Mouse (Mus musculus) macrophage (primary cell): ENCODE results near the gene 9530053A07Rik. TPM values are rescaled to one million over a fixed set of nuclear protein-coding genes. Genes with fewer than 3 reads are reported as not detected.
"Not testable (repeated sequence)": the region's sequence is repeated elsewhere in the genome, so short reads cannot be mapped to it uniquely, and the experiment has no call there.

Experiments
- H3K27ac ChIP-seq: fragments of 350-480 bp; formaldehyde crosslinking; 2 replicates; pipeline ENCODE4 v1.9.0; 2021
- H3K36me3 ChIP-seq: fragments of 350-480 bp; formaldehyde crosslinking; 2 replicates; pipeline ENCODE4 v1.9.0; 2021; ENCODE audit errors: inconsistent target
- H3K4me3 ChIP-seq: fragments of 350-480 bp; formaldehyde crosslinking; 2 replicates; pipeline ENCODE4 v1.9.0; 2021; ENCODE audit errors: inconsistent target
- H3K79me2 ChIP-seq: fragments of 350-480 bp; formaldehyde crosslinking; 2 replicates; pipeline ENCODE4 v1.9.0; 2021; ENCODE audit errors: inconsistent target
- WGBS: methylation state at CpG from one replicate; pipeline ENCODE4 v1.1.7; 2026; ENCODE audit warnings: inconsistent platforms; ENCODE audit not compliant: missing documents; 5-methylcytosine and 5-hydroxymethylcytosine counted together
- polyA plus RNA-seq: library from polyadenylated mRNA; stranded (reverse); fragments of 250-400 nt; gene quantifications from 3 replicates; pipeline ENCODE4 v1.2.4, GENCODE M21; 2018; ENCODE audit warnings: inconsistent platforms
- total RNA-seq, 78 experiments: library from RNA; depleted of rRNA; stranded (reverse); fragments of 250-400 nt; gene quantifications; 1 replicate in 9 of 78; 2 replicates in 24 of 78; 3 replicates in 43 of 78; 4 replicates in 2 of 78; pipeline ENCODE4 v1.2.4; 2018; ENCODE audit warnings: inconsistent platforms in 56 of 78

Gene 9530053A07Rik
- total RNA-seq (2018; cell fraction: chromatin; rRNA removed), result not detected
- not detected for total RNA-seq (2018; cell fraction: cytosol; rRNA removed)
- total RNA-seq (2018; cell fraction: nucleus; rRNA removed), result under 1 TPM in 1 of 26 experiments, not detected in 25; 0.42 TPM
- not detected in 3 replicates for polyA plus RNA-seq

DNA sequence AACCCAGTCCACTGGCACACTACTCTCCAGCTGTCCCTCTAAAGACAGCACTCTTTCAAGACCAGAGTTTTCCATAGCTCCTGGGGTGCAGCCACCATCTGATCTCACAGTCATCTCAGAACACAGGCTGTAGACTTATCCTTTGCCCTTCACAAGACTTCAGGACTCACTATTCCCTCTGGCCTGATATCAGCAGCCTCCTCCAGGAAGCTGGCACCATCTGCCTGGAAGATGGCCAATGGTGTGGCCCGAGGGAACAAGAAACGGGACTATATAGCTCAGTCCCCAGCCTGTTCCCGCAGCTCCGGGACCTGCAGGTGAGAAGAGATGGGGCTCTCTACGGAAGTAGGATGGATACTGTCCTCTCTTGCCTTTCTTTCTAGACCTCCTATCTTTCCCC, at the start of gene 9530053A07Rik:
9530053A07Rik (plus strand) TSS at position 301 of the 400 bp plus-strand sequence.
- Histone ChIP-seq H3K36me3 (no peaks in the 10 kb centered on the region), H3K4me3 (no peak within 1 kb of the TSS), H3K27ac (no peak within 1 kb of the TSS), H3K79me2 (no peaks in the 10 kb centered on the region)
- WGBS, result 82% methylated on average over 5 of the region's 5 CpGs

DNA sequence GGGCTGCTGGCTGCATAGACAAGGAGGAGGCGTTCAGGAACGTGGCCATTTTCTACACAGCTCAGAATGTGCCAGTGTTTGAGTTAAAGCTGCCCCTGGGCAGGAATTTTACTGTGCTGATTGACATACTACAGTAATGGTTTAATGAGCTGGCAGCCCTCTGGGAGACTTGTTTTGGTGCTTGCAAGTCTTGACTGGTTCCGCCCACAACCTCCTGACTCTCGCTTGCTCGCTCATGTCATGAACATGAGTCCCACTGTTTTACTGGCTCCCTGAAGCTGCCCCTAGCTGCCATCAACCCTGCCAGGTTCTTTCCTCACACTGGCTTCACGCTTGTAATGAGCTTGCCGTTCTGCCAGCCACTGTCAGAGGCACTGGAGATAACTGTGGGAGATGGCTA, 45.1 kb upstream of the 9530053A07Rik start:
- Histone ChIP-seq H3K27ac (no peak overlapping the region), H3K4me3 (no peak overlapping the region), H3K79me2 (no peaks in the 10 kb centered on the region), H3K36me3 (no peaks in the 10 kb centered on the region)
- 88% methylated on average over 7 of the region's 7 CpGs for WGBS

GRCm38 (mm10) chr7:28086236-28086635, 43.0 kb upstream of the 9530053A07Rik start:
- H3K27ac ChIP-seq, result no peak overlapping the region
- H3K36me3 ChIP-seq, result no peaks in the 10 kb centered on the region
- H3K79me2 ChIP-seq, result no peaks in the 10 kb centered on the region
- 86% methylated on average over 16 of the region's 16 CpGs for WGBS
- no peak overlapping the region for H3K4me3 ChIP-seq

DNA sequence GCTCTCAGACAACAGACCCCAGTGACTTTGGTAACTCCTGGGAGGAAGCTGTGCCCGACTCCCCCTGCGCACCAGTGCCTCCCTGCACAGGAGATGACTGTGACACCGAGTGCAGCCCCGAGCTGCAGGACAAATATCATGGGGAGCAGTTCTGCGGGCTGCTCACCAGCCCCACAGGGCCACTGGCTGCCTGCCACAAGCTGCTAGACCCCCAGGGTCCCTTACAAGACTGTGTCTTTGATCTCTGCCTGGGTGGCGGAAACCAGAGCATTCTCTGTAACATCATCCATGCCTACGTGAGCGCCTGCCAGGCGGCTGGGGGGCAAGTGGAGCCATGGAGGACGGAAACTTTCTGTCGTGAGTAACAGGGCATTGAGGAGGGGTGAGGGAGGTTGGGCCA, 35.7 kb upstream of the 9530053A07Rik start:
- 58% methylated on average over 11 of the region's 11 CpGs for WGBS
- Histone ChIP-seq H3K79me2 (no peaks in the 10 kb centered on the region), H3K27ac (no peak overlapping the region), H3K4me3 (no peak overlapping the region), H3K36me3 (no peaks in the 10 kb centered on the region)

GRCm38 (mm10) chr7:28099101-28099500, 30.2 kb upstream of the 9530053A07Rik start:
- 93% methylated on average over 16 of the region's 16 CpGs for WGBS
- Histone ChIP-seq H3K79me2 (no peaks in the 10 kb centered on the region), H3K4me3 (no peak overlapping the region), H3K36me3 (no peaks in the 10 kb centered on the region), H3K27ac (no peak overlapping the region)

DNA sequence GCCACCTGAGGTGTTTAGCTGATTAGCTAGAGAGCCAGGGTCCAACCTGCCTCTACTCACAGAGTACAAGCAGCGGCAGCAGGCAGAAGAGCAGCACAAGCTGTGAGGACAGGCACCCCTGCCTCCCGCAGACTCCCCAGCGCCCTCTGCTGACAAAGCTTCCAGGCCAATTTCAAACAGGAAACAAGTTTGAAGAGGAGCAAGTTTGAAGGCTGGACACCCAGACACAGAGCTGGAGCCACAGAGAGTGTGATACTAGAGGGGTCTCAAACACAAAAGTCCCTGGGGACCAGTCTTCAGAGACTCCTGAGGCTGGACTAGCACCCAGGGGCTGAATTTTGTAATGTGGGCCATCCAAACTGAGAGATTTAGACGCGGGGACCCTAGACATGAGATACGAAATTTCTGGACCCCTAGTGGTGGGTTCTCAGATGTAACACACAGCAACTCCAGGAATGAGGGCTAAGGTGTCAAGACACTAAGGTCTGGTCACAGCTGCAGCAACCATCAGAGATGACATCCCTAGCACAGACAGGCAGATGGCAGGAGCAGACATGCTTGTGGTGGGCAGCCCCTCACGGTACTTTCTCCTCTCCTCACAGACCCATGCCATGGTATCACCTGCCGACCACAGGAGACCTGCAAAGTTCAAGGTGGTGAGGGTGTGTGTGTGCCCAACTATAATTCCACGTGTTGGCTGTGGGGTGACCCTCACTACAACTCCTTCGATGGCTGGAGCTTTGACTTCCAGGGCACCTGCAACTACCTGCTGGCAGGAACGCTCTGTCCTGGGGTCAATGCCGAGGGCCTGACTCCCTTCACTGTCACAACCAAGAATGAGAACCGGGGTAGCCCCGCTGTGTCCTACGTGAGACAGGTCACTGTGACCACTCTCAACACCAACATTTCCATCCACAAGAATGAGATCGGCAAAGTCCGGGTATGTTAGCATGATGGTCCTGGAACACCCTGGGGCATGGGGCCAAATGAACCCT, 28.4 kb upstream of the 9530053A07Rik start:
- Histone ChIP-seq H3K36me3 (no peaks in the 10 kb centered on the region), H3K27ac (no peak overlapping the region), H3K79me2 (no peaks in the 10 kb centered on the region), H3K4me3 (no peak overlapping the region)
- WGBS, result 69% methylated on average over 17 of the region's 17 CpGs

DNA sequence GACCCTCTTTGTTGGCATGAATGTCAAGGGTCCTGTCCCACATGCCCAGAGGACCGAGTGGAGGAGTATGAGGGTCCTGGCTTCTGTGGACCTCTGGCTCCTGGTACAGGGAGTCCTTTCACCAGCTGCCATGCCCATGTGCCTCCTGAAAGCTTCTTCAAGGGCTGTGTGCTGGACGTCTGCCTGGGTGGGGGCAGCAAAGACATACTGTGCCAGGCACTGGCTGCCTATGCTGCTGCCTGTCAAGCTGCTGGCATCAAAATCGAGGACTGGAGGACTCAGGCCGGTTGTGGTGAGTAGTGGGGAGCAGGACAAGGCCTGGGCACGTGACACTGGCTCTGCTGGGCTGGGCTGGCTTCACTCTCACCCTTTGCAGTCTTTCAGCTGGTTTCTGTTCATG, 26.3 kb upstream of the 9530053A07Rik start:
- WGBS, result 50% methylated on average over 5 of the region's 5 CpGs
- H3K36me3 ChIP-seq, H3K4me3 ChIP-seq, H3K27ac ChIP-seq, H3K79me2 ChIP-seq: not testable (repeated sequence)

DNA sequence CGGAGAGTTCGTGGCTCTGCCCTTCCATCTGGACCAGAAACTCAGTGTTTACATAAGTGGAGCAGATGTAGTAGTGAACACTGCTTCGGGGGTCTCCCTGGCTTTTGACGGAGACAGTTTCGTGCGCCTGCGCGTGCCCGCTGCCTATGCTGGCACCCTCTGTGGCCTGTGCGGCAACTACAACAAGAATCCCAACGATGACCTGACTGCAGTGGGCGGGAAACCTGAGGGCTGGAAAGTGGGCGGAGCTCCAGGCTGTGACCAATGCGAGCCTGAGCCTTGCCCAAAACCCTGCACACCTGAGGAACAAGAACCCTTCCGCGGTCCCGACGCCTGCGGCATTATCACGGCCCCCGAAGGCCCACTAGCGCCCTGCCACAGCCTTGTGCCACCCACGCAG, 24.6 kb upstream of the 9530053A07Rik start:
- Histone ChIP-seq H3K79me2 (no peaks in the 10 kb centered on the region), H3K36me3 (no peaks in the 10 kb centered on the region), H3K27ac (no peak overlapping the region), H3K4me3 (no peak overlapping the region)
- 17% methylated on average over 23 of the region's 23 CpGs for WGBS

DNA sequence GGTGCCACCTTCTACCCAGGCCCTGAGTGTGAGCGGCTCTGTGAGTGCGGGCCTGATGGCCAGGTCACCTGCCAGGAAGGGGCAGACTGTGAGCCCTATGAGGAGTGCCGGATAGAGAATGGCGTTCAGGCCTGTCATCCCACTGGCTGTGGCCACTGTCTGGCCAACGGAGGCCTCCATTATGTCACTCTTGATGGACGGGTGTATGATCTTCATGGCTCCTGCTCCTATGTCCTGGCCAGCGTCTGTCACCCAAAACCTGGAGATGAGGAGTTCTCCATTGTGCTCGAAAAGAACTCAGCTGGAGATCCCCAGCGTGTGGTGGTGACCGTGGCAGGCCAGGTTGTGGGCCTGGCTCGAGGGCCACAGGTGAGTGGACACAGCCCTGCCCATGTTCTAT, 23.0 kb upstream of the 9530053A07Rik start:
- Histone ChIP-seq H3K4me3 (no peak overlapping the region), H3K36me3 (no peaks in the 10 kb centered on the region), H3K27ac (no peak overlapping the region), H3K79me2 (no peaks in the 10 kb centered on the region)
- WGBS, result 94% methylated on average over 11 of the region's 11 CpGs

DNA sequence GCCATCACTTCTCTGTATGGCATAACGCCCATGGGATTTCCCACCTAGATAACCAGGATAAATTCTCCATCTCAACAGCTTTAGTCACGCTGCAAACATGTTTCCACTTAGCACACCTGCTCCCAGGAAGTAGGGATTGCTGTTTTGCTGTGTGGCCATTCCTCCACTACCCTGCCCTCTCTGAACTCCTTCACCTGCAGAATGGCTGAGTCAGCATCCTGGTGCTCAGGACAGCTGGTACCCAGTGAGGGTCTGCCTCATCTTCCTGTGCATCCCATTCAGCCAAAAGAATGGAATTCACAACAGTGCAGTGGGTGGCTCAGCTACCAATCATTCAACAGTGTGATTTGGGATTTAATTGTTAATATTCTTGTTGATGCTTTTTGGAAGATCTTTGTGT, 14.6 kb upstream of the 9530053A07Rik start:
- no peak overlapping the region for H3K27ac ChIP-seq
- H3K79me2 ChIP-seq, result no peaks in the 10 kb centered on the region
- H3K4me3 ChIP-seq, result no peak overlapping the region
- no peaks in the 10 kb centered on the region for H3K36me3 ChIP-seq
- WGBS, result 77% methylated on average over 2 of the region's 2 CpGs

DNA sequence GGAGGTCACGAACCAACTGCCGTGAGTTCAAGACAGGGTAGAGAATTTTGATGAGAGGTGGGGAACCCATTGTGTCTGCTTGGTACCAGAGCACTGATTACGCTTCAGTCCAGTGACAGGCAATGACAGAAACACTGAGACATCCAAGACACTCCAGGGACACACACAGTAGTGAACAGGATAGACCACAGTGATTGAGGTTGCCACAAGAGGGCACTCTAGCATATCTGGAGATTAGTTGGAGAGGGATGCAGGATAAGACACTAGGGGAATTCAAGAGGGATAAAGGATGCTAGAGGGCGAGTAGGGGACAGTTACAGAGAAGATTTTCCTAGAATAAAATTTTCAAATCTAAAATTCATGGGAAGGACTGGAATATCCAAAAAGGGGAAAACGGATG, 8.3 kb downstream of the 9530053A07Rik start:
- WGBS, result 57% methylated on average over 5 of the region's 5 CpGs
- Histone ChIP-seq H3K4me3 (no peak overlapping the region), H3K36me3 (no peaks in the 10 kb centered on the region), H3K79me2 (no peaks in the 10 kb centered on the region), H3K27ac (no peak overlapping the region)

DNA sequence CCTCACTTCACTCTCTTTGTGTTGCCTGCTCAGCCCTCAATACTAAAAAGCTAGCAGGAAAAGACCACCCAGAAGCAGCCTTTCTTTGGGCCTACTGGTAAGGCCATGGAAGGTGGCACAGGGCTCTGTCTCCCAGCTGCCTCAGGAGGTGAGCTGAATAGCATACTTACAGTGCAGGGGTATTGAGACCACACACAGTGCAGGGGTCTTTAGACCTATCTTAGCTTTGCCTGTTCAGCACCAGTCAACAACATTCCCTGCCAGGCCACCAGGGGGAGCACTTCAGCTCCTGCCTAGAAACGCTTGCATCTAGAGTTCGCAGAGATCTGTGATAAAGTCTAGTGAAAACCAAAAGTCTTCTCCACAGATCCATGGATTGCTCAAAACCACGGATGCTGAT, 19.0 kb downstream of the 9530053A07Rik start:
- no peaks in the 10 kb centered on the region for H3K79me2 ChIP-seq
- no peaks in the 10 kb centered on the region for H3K36me3 ChIP-seq
- H3K4me3 ChIP-seq, result no peak overlapping the region
- 13% methylated on average over 3 of the region's 3 CpGs for WGBS
- H3K27ac ChIP-seq, result no peak overlapping the region

DNA sequence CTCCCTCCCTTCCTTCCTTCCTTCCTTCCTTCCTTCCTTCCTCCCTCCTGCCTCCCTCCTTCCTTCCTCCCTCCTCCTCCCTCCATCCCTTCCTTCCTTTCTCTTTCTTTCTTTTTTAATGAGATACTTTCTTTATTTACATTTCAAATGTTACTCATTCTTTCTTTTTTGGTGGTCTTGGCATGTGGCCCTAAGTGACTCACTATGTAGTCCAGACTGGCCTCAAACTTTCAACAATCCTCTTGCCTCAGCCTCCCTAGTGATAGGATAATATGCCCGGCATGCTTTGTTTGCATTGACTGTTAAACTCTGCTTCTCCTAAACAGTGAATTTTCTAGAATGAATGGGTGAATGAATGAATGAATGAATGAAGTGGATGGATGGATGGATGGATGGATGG, 20.6 kb downstream of the 9530053A07Rik start:
- WGBS, result 89% methylated on average over 1 of the region's 1 CpGs
- Histone ChIP-seq H3K79me2 (no peaks in the 10 kb centered on the region), H3K36me3 (no peaks in the 10 kb centered on the region), H3K4me3 (no peak overlapping the region), H3K27ac (no peak overlapping the region)

DNA sequence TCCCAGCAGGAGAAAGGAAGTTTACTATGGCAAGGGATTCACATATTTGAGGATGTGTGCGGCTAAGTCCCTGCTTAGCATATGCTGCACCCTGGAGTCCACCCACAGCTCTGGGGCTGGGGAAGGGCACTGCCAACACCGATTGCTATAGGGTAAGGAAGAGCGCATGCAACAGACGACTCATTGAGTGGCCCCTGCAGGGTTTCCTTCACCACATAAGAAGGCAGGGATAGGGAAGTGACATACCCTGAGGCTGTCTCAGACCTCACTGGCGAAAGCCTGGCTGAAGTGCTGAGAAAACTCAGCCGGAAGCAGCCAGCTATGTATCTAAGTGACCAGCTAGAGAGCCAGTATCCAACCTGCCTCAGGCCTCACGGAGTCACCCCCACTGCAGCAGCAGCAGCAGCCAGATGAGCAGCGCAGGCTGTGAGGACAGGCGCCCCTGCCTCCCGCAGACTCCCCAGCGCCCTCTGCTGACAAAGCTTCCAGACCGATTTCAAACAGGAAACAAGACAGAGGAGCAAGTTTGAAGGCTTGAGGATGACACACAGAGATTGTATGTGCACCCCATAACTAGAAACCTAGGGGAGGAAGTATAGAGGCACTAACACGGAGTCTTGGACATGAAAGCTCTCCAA, 22.4 kb downstream of the 9530053A07Rik start:
- H3K36me3 ChIP-seq, result no peaks in the 10 kb centered on the region
- 14% methylated on average over 13 of the region's 13 CpGs for WGBS
- no peak overlapping the region for H3K27ac ChIP-seq
- H3K79me2 ChIP-seq, result no peaks in the 10 kb centered on the region
- no peak overlapping the region for H3K4me3 ChIP-seq

DNA sequence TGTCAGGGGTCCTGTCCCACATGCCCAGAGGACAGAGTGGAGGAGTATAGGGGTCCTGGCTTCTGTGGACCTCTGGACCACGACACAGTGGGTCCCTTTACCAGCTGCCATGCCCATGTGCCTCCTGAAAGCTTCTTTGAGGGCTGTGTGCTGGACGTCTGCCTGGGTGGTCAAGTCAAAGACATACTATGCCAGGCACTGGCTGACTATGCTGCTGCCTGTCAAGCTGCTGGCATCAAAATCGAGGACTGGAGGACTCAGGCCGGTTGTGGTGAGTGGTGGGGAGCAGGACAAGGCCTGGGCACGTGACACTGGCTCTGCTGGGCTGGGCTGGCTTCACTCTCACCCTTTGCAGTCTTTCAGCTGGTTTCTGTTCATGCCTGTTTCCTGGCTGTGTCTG, 24.3 kb downstream of the 9530053A07Rik start:
- WGBS, result 36% methylated on average over 4 of the region's 5 CpGs
- H3K79me2 ChIP-seq, H3K4me3 ChIP-seq, H3K27ac ChIP-seq, H3K36me3 ChIP-seq: not testable (repeated sequence)
